Mouse (Mus musculus) MEL (cell line): ENCODE data around the gene Vps11. TPM values are rescaled to one million over a fixed set of nuclear protein-coding genes. Genes with fewer than 3 reads are reported as not detected.

ENCODE experiments used
- DNase-seq: peaks from one replicate; pipeline ENCODE4 v3.0.0; 2011; ENCODE audit warnings: low read depth, low spot score
- H3K27ac ChIP-seq: 2 replicates; pipeline ENCODE4 v1.5.1; 2012; ENCODE audit warnings: low read depth, mild to moderate bottlenecking, control low read depth, low read length, moderate library complexity; ENCODE audit not compliant: control insufficient read depth
- H3K27me3 ChIP-seq, 2 experiments: fragments of 150-350 bp in 1 of 2; sonication (generic) in 1 of 2; 2 replicates each; pipeline ENCODE4 v1.6.1; 2012; ENCODE audit warnings: low read length in 2 of 2, mild to moderate bottlenecking in 2 of 2, improper control_type of control experiment in 1 of 2, moderate library complexity in 1 of 2; ENCODE audit not compliant: insufficient read depth in 2 of 2, control insufficient read depth in 1 of 2
- H3K36me3 ChIP-seq, 2 experiments: 2 replicates each; pipeline ENCODE4 v1.6.1; 2012 to 2014; ENCODE audit warnings: low read length in 2 of 2, improper control_type of control experiment in 1 of 2, inconsistent platforms in 1 of 2, mild to moderate bottlenecking in 1 of 2; ENCODE audit not compliant: insufficient read depth in 2 of 2, control insufficient read depth in 1 of 2
- H3K4me1 ChIP-seq, 2 experiments: fragments of 150-350 bp in 1 of 2; sonication (generic) in 1 of 2; 2 replicates each; pipeline ENCODE4 v1.6.1; 2012; ENCODE audit warnings: low read length in 2 of 2, improper control_type of control experiment in 1 of 2, mild to moderate bottlenecking in 1 of 2; ENCODE audit not compliant: insufficient read depth in 2 of 2, control insufficient read depth in 1 of 2
- H3K4me3 ChIP-seq, 2 experiments: fragments of 150-350 bp in 1 of 2; sonication (generic) in 1 of 2; 2 replicates each; pipeline ENCODE4 v1.5.1; 2012; ENCODE audit warnings: low read depth in 2 of 2, low read length in 2 of 2, mild to moderate bottlenecking in 2 of 2, moderate library complexity in 2 of 2, control low read depth in 1 of 2, improper control_type of control experiment in 1 of 2; ENCODE audit not compliant: control insufficient read depth in 1 of 2, insufficient read depth in 1 of 2
- H3K79me2 ChIP-seq: 2 replicates; pipeline ENCODE4 v1.6.1; 2012; ENCODE audit warnings: mild to moderate bottlenecking, low read length, moderate library complexity; ENCODE audit not compliant: control insufficient read depth, poor library complexity, insufficient read depth
- H3K9ac ChIP-seq: 2 replicates; pipeline ENCODE4 v1.6.1; 2012; ENCODE audit warnings: low read depth, mild to moderate bottlenecking, control low read depth, low read length, moderate library complexity; ENCODE audit not compliant: control insufficient read depth, poor library complexity, severe bottlenecking
- H3K9me3 ChIP-seq: fragments of 150-350 bp; sonication (generic); replicated peaks from 2 replicates; pipeline ENCODE4 v1.6.1; 2012; ENCODE audit warnings: mild to moderate bottlenecking, low read length, improper control_type of control experiment, moderate library complexity; ENCODE audit not compliant: insufficient read depth
- CHD2 ChIP-seq: IDR thresholded peaks from 2 replicates; pipeline ENCODE4 v1.6.1; 2011; ENCODE audit warnings: low read length, improper control_type of control experiment
- CTCF ChIP-seq, 3 experiments: IDR thresholded peaks in 2 of 3; conservative IDR thresholded peaks in 1 of 3; 2 replicates each; pipeline ENCODE4 v1.5.1; 2011 to 2012; ENCODE audit warnings: low read length in 3 of 3, low read depth in 2 of 3, mild to moderate bottlenecking in 2 of 3, improper control_type of control experiment in 1 of 3, inconsistent platforms in 1 of 3, mixed read lengths in 1 of 3, moderate library complexity in 1 of 3; ENCODE audit not compliant: control insufficient read depth in 1 of 3, insufficient read depth in 1 of 3, poor library complexity in 1 of 3, severe bottlenecking in 1 of 3
- E2F4 ChIP-seq: IDR thresholded peaks from 2 replicates; pipeline ENCODE4 v1.6.1; 2011; ENCODE audit warnings: low read depth, low read length, improper control_type of control experiment, borderline replicate concordance
- ELF1 ChIP-seq: IDR thresholded peaks from 2 replicates; pipeline ENCODE4 v1.6.1; 2014; ENCODE audit warnings: low read depth, mild to moderate bottlenecking, inconsistent platforms, low read length, improper control_type of control experiment, moderate library complexity
- EP300 ChIP-seq, 2 experiments: IDR thresholded peaks; 2 replicates each; pipeline ENCODE4 v1.6.1; 2011; ENCODE audit warnings: improper control_type of control experiment in 2 of 2, low read length in 2 of 2, low read depth in 1 of 2, mild to moderate bottlenecking in 1 of 2
- ETS1 ChIP-seq: IDR thresholded peaks from 2 replicates; pipeline ENCODE4 v1.6.1; 2012; ENCODE audit warnings: low read depth, mild to moderate bottlenecking, inconsistent platforms, low read length, improper control_type of control experiment, moderate library complexity
- GATA1 ChIP-seq: IDR thresholded peaks from 2 replicates; pipeline ENCODE4 v1.6.1; 2011; ENCODE audit warnings: low read depth, low read length, improper control_type of control experiment
- HCFC1 ChIP-seq: IDR thresholded peaks from 2 replicates; pipeline ENCODE4 v1.6.1; 2012; ENCODE audit warnings: low read depth, mild to moderate bottlenecking, inconsistent platforms, low read length, improper control_type of control experiment, moderate library complexity
- JUND ChIP-seq: IDR thresholded peaks from 2 replicates; pipeline ENCODE4 v1.6.1; 2011; ENCODE audit warnings: low read depth, mild to moderate bottlenecking, improper control_type of control experiment, low read length
- MEF2A ChIP-seq: IDR thresholded peaks from 2 replicates; pipeline ENCODE4 v1.6.1; 2014; ENCODE audit warnings: low read depth, mild to moderate bottlenecking, inconsistent platforms, low read length, improper control_type of control experiment; ENCODE audit not compliant: poor library complexity, insufficient replicate concordance, severe bottlenecking; ENCODE audit errors: extremely low read depth
- MXI1 ChIP-seq: IDR thresholded peaks from 2 replicates; pipeline ENCODE4 v1.6.1; 2011; ENCODE audit warnings: mild to moderate bottlenecking, low read depth, low read length, improper control_type of control experiment
- MYC ChIP-seq: IDR thresholded peaks from 2 replicates; pipeline ENCODE4 v1.6.1; 2011; ENCODE audit warnings: low read depth, mild to moderate bottlenecking, low read length, improper control_type of control experiment, moderate library complexity
- NRF1 ChIP-seq: IDR thresholded peaks from 2 replicates; pipeline ENCODE4 v1.6.1; 2014; ENCODE audit warnings: low read depth, mild to moderate bottlenecking, inconsistent platforms, low read length, improper control_type of control experiment, moderate library complexity; ENCODE audit not compliant: poor library complexity, insufficient read depth, severe bottlenecking
- POLR2A ChIP-seq, 2 experiments: IDR thresholded peaks; 2 replicates each; pipeline ENCODE4 v1.6.1; 2011 to 2012; ENCODE audit warnings: low read length in 2 of 2, mild to moderate bottlenecking in 2 of 2, control low read depth in 1 of 2, improper control_type of control experiment in 1 of 2, low read depth in 1 of 2, moderate library complexity in 1 of 2; ENCODE audit not compliant: control insufficient read depth in 1 of 2, insufficient read depth in 1 of 2, poor library complexity in 1 of 2
- POLR2AphosphoS2 ChIP-seq: IDR thresholded peaks from 2 replicates; pipeline ENCODE4 v1.6.1; 2011; ENCODE audit warnings: low read length, improper control_type of control experiment
- SIN3A ChIP-seq: IDR thresholded peaks from 2 replicates; pipeline ENCODE4 v1.6.1; 2012; ENCODE audit warnings: low read length, improper control_type of control experiment, inconsistent platforms
- SMC3 ChIP-seq: IDR thresholded peaks from 2 replicates; pipeline ENCODE4 v1.6.1; 2011; ENCODE audit warnings: low read depth, low read length, improper control_type of control experiment
- TAL1 ChIP-seq: IDR thresholded peaks from 2 replicates; pipeline ENCODE4 v1.6.1; 2012; ENCODE audit warnings: mild to moderate bottlenecking, inconsistent platforms, low read length, moderate library complexity, mixed read lengths
- TBP ChIP-seq: IDR thresholded peaks from 2 replicates; pipeline ENCODE4 v1.8.0; 2011; ENCODE audit warnings: low read depth, low read length, improper control_type of control experiment
- TCF12 ChIP-seq: IDR thresholded peaks from 2 replicates; pipeline ENCODE4 v1.6.1; 2014; ENCODE audit warnings: low read depth, mild to moderate bottlenecking, inconsistent platforms, low read length, improper control_type of control experiment, moderate library complexity
- UBTF ChIP-seq: IDR thresholded peaks from 2 replicates; pipeline ENCODE4 v1.6.1; 2012; ENCODE audit warnings: low read depth, mild to moderate bottlenecking, inconsistent platforms, low read length, improper control_type of control experiment, moderate library complexity, borderline replicate concordance; ENCODE audit not compliant: insufficient read depth
- USF1 ChIP-seq: IDR thresholded peaks from 2 replicates; pipeline ENCODE4 v1.6.1; 2014; ENCODE audit warnings: low read depth, mild to moderate bottlenecking, inconsistent platforms, low read length, improper control_type of control experiment, moderate library complexity
- ZC3H11A ChIP-seq: IDR thresholded peaks from 2 replicates; pipeline ENCODE4 v1.6.1; 2012; ENCODE audit warnings: low read depth, mild to moderate bottlenecking, inconsistent platforms, low read length, improper control_type of control experiment
- ZKSCAN1 ChIP-seq: IDR thresholded peaks from 2 replicates; pipeline ENCODE4 v1.6.1; 2012; ENCODE audit warnings: low read depth, mild to moderate bottlenecking, inconsistent platforms, low read length, improper control_type of control experiment, moderate library complexity
- polyA plus RNA-seq, 2 experiments: library from polyadenylated mRNA; stranded (reverse) in 1 of 2; unstranded in 1 of 2; fragments of >175 nt in 1 of 2; fragments of >200 nt in 1 of 2; gene quantifications; 2 replicates each; pipeline versions ENCODE4 v1.2.1 to v1.2.4; 2012; ENCODE audit warnings: low replicate concordance in 2 of 2, low read depth in 1 of 2; ENCODE audit not compliant: insufficient read length in 2 of 2, insufficient read depth in 1 of 2, missing spikeins in 1 of 2
- total RNA-seq: library from RNA; depleted of rRNA; stranded (reverse); fragments of 300-350 nt; gene quantifications from 2 replicates; pipeline ENCODE4 v1.2.3, GENCODE M21; 2012

The Vps11 gene
- total and polyA plus RNA-seq, 3 experiments: 18.6 to 27.1 TPM; not detected in 1

DNA sequence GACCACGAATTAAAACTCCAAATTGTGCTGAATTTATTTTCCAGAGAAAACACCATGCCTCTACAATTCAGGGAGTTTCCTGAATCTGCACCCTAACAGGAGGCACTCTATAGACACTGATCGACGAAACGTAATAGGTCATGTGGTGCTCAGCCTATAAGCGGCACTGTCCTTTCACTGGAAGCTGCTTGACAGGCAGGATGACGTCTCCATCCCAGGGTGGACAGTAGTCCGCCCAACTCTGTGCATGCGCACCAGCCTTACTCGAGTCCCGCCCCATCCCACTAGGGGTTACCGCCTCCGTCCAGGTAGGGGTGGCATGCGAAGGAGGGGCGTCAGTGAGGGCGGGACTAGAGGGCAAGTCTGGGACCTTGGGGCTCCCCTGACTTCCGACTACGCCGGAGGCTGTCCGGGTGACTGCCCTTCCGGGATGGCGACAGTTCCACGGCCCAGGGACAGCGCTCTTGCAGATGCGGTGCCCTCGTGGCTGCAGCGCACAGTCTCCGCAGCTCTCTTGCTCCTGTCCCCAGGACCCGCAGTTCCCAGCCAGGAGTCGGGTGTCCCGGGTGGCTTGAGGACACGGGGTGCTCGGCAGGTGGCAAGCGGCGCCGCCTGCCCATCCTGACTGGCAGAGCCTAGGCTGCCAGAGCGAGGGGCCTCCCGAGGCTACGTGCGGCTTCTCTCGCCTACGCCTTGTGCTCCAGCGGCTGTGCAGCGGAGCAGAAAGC is 35.4 kb upstream of the Vps11 start, which contains the start of gene Slc37a4 (continued):
- no peak for TF ChIP-seq E2F4
- no peak for TF ChIP-seq GATA1
- TF ChIP-seq USF1: peak; percentile 95
- peak; percentile 95 for TF ChIP-seq NRF1
- TF ChIP-seq TAL1: no peak
- TF ChIP-seq TCF12: peak; percentile 41; the same call in 1 of the 2 replicates
- no peak for TF ChIP-seq CHD2
- TF ChIP-seq MYC: peak; percentile 62; the same call in 1 of the 2 replicates
- TF ChIP-seq ELF1: peak; percentile 89
- no peak for TF ChIP-seq MEF2A
- peak; percentile 87 for TF ChIP-seq SIN3A
- peak; percentile 75 for TF ChIP-seq HCFC1
- TF ChIP-seq TBP: peak; percentile 86
- TF ChIP-seq EP300 (IDR thresholded peaks at IDR 0.05; ENCODE audit: low read depth in 1 of 2, low read length in 2 of 2): no peak
- peak; percentile 50; the same call in 1 of the 2 replicates for TF ChIP-seq ETS1
- peak; percentile 75 for TF ChIP-seq MXI1

DNA sequence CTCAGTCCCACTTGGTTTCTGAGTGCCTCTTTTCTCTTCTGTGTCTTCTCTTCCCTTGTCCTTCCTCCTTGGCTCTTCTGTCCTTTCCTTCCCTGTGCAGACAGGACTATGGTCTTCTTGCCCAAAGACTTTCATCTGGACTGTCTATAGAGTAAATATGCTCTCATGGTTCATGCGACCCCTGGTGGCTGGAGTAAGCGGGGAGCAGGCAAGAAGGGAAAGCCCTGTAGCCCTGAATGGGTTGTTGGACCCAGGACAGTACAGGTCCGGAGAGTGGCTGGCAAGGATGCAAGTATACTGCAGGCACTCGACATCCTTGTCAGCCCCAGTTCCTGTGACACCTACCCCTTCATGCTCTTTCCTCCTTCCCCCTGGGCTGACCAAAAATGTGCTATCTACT is 30.0 kb upstream of the Vps11 start:
- H3K9ac ChIP-seq: no peak overlapping the region
- TF ChIP-seq POLR2AphosphoS2: 0 out of 2 replicates have a peak, but pooled peaks have one; percentile 23
- no peak for TF ChIP-seq ZKSCAN1
- no peak for TF ChIP-seq SIN3A
- no peak for TF ChIP-seq UBTF
- TF ChIP-seq POLR2A (IDR thresholded peaks at IDR 0.05; ENCODE audit: control insufficient read depth in 1 of 2, insufficient read depth in 1 of 2, low read depth in 1 of 2, low read length in 2 of 2, poor library complexity in 1 of 2): peak in 1 of 2 experiments; percentile 23; a peak in 2 of 4 replicates
- TF ChIP-seq SMC3: peak; percentile 65
- TF ChIP-seq CTCF (IDR thresholded peaks at IDR 0.05 in 2 of 3, conservative IDR thresholded peaks at IDR 0.05 in 1 of 3; ENCODE audit: control insufficient read depth in 1 of 3, insufficient read depth in 1 of 3, low read depth in 2 of 3, low read length in 3 of 3, poor library complexity in 1 of 3, severe bottlenecking in 1 of 3): peak; percentile 76 to 84 (median 77)
- TF ChIP-seq E2F4: no peak
- peak; percentile 27; the same call in 1 of the 2 replicates for TF ChIP-seq ZC3H11A
- no peak for TF ChIP-seq JUND
- TF ChIP-seq, all 39 proteins: peak for 5
- Histone ChIP-seq H3K4me3 (no peak overlapping the region), H3K27ac (no peak overlapping the region), H3K36me3 (peaks cover 0 to 6% of the 10 kb centered on the region in 2 experiments; a peak in 1 of 4 replicates), H3K9me3 (no peaks in the 10 kb centered on the region), H3K79me2 (no peaks in the 10 kb centered on the region), H3K27me3 (no peaks in the 10 kb centered on the region), H3K4me1 (0 out of 4 replicates have a peak, but pooled peaks cover 0 to 3% of the 10 kb centered on the region in 2 experiments)
- peak; percentile 65 for DNase-seq
